Mouse (Mus musculus): Measurements from ENCODE around the gene Thrb.
"Not testable (repeated sequence)": the region's sequence is repeated elsewhere in the genome, so short reads cannot be mapped to it uniquely, and the experiment has no call there.

Gene Thrb

DNA sequence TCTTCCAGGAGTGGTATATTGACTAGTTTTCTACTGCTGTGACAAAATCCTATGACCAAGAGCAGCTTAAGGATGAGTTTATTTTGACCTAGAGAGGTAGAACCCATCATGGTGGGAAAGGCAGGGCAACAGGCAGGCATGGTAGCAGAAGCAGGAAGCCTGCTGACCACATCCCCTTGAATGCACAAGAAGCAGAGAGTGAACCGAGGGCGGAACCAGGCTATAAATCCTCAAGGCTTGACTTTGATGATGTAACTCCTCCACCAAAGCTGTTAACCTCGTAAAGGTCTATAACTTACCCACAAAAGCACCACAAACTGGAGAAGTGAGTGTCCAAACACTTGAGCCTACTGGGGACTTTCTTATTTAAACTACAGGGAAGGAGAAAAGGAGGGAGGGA lies 251.1 kb downstream of the Thrb start:
- in situ Hi-C loops (cut with MboI; ENCODE audit: low pct_unique_long_range_greater_than_20kb in 1 of 2, low sequenced_read_pairs in 2 of 2, unreplicated experiment in 1 of 2), result no loop called here

- in situ Hi-C loops (cut with MboI; ENCODE audit: low pct_unique_long_range_greater_than_20kb in 1 of 2, low sequenced_read_pairs in 2 of 2, unreplicated experiment in 1 of 2), result no loop called here
Observed at GRCm38 (mm10) chr14:17912573-17913207, 252.6 kb downstream of the Thrb start.

GRCm38 (mm10) chr14:17915556-17915955 lies 255.5 kb downstream of the Thrb start:
- in situ Hi-C loops (cut with MboI; ENCODE audit: low pct_unique_long_range_greater_than_20kb in 1 of 2, low sequenced_read_pairs in 2 of 2, unreplicated experiment in 1 of 2), result no loop called here

- in situ Hi-C loops (cut with MboI; ENCODE audit: low pct_unique_long_range_greater_than_20kb in 1 of 2, low sequenced_read_pairs in 2 of 2, unreplicated experiment in 1 of 2), result no loop called here
Observed at GRCm38 (mm10) chr14:17916651-17917050, 256.6 kb downstream of the Thrb start.

- in situ Hi-C loops (cut with MboI; ENCODE audit: low pct_unique_long_range_greater_than_20kb in 1 of 2, low sequenced_read_pairs in 2 of 2, unreplicated experiment in 1 of 2), result no loop called here
Observed at GRCm38 (mm10) chr14:17917124-17917763, 257.2 kb downstream of the Thrb start.

DNA sequence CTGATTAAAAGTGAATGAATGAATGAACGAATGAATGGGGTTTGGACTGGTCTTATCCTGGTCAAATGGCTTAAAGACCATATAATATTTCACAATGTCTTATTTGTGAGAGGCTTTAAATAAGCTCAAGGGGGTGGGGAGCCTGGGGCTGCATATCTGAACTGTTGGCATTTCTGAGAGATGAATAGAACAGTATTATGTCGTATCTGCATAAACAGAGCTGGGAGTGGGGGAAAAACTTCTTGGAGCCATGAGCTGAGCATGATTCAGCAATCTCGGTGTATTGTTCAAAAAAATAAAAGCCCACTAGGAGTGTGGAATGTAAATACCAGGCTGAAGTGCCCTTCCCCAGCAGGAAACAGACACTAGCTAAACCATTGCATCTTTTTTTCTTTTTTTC lies 257.8 kb downstream of the Thrb start:
- in situ Hi-C loops (cut with MboI; ENCODE audit: low pct_unique_long_range_greater_than_20kb in 1 of 2, low sequenced_read_pairs in 2 of 2, unreplicated experiment in 1 of 2), result no loop called here

- in situ Hi-C loops (cut with MboI; ENCODE audit: low pct_unique_long_range_greater_than_20kb in 1 of 2, low sequenced_read_pairs in 2 of 2, unreplicated experiment in 1 of 2), result no loop called here
Observed at GRCm38 (mm10) chr14:17922807-17923704, 263.0 kb downstream of the Thrb start.

- in situ Hi-C loops (cut with MboI; ENCODE audit: low pct_unique_long_range_greater_than_20kb in 1 of 2, low sequenced_read_pairs in 2 of 2, unreplicated experiment in 1 of 2), result no loop called here
Observed at GRCm38 (mm10) chr14:17927469-17927868, 267.4 kb downstream of the Thrb start.

GRCm38 (mm10) chr14:17929585-17929984 lies 269.5 kb downstream of the Thrb start:
- in situ Hi-C loops (cut with MboI; ENCODE audit: low pct_unique_long_range_greater_than_20kb in 1 of 2, low sequenced_read_pairs in 2 of 2, unreplicated experiment in 1 of 2), result no loop called here

DNA sequence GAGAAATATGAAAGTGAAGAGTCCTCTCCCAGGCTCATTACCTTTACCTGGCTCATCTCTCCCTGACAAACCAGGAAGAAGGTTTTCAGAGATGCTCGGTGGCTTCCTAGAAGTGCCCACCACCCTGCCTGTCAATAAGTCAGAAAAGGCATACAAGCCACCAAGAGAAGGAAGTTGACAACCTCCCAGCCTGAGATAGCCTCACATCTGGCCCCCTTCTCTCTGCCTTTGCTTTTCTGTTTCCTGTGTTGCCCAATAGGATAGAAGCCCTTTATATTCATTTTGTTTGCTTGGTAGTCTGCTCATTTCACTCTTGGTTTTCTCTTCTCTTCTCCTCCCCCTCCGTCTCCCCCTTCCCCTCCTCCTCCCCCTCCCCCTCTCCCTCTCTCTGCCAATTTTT lies 273.4 kb downstream of the Thrb start:
- in situ Hi-C loops (cut with MboI; ENCODE audit: low pct_unique_long_range_greater_than_20kb in 1 of 2, low sequenced_read_pairs in 2 of 2, unreplicated experiment in 1 of 2), result no loop called here

- in situ Hi-C loops (cut with MboI; ENCODE audit: low pct_unique_long_range_greater_than_20kb in 1 of 2, low sequenced_read_pairs in 2 of 2, unreplicated experiment in 1 of 2), result not testable (repeated sequence)
Observed at GRCm38 (mm10) chr14:17934779-17935178, 274.7 kb downstream of the Thrb start.

GRCm38 (mm10) chr14:17954038-17954437 lies 294.0 kb downstream of the Thrb start:
- in situ Hi-C loops (cut with MboI; ENCODE audit: low pct_unique_long_range_greater_than_20kb in 1 of 2, low sequenced_read_pairs in 2 of 2, unreplicated experiment in 1 of 2), result no loop called here

- in situ Hi-C loops (cut with MboI; ENCODE audit: low pct_unique_long_range_greater_than_20kb in 1 of 2, low sequenced_read_pairs in 2 of 2, unreplicated experiment in 1 of 2), result no loop called here
Observed at GRCm38 (mm10) chr14:17959901-17960300, 299.8 kb downstream of the Thrb start.

- in situ Hi-C loops (cut with MboI; ENCODE audit: low pct_unique_long_range_greater_than_20kb in 1 of 2, low sequenced_read_pairs in 2 of 2, unreplicated experiment in 1 of 2), result no loop called here
Observed at GRCm38 (mm10) chr14:17967117-17967726, 307.2 kb downstream of the Thrb start.

- in situ Hi-C loops (cut with MboI; ENCODE audit: low pct_unique_long_range_greater_than_20kb in 1 of 2, low sequenced_read_pairs in 2 of 2, unreplicated experiment in 1 of 2), result no loop called here
Observed at GRCm38 (mm10) chr14:17972132-17972531, 312.1 kb downstream of the Thrb start.

GRCm38 (mm10) chr14:17972665-17973064 lies 312.6 kb downstream of the Thrb start:
- in situ Hi-C loops (cut with MboI; ENCODE audit: low pct_unique_long_range_greater_than_20kb in 1 of 2, low sequenced_read_pairs in 2 of 2, unreplicated experiment in 1 of 2), result no loop called here

GRCm38 (mm10) chr14:17975786-17976185 lies 315.7 kb downstream of the Thrb start:
- in situ Hi-C loops (cut with MboI; ENCODE audit: low pct_unique_long_range_greater_than_20kb in 1 of 2, low sequenced_read_pairs in 2 of 2, unreplicated experiment in 1 of 2), result no loop called here

DNA sequence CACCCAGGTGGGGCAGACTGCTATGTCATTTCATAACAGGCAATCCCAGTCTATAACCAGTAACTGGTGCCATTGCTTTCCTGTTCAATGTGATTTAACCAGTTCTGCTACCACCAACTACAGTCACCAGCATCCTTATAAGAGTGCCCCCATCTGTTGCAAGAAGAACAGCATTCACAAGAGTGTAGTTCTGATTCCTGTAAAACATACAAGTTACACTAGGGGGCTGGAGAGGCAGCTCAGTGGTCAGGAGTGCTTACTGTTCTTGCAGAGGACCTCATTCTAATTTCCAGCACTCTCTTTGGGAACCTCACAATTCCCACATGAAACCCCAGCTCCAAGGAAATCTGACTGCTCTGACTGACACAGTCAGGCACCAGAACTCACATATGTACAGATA lies 318.2 kb downstream of the Thrb start:
- in situ Hi-C loops (cut with MboI; ENCODE audit: low pct_unique_long_range_greater_than_20kb in 1 of 2, low sequenced_read_pairs in 2 of 2, unreplicated experiment in 1 of 2), result no loop called here

- in situ Hi-C loops (cut with MboI; ENCODE audit: low pct_unique_long_range_greater_than_20kb in 1 of 2, low sequenced_read_pairs in 2 of 2, unreplicated experiment in 1 of 2), result no loop called here
Observed at GRCm38 (mm10) chr14:17981258-17981657, 321.2 kb downstream of the Thrb start.

Measured in mouse embryonic stem cell (cell line).